Mouse (Mus musculus): ENCODE results near the gene Nrap. TPM values are rescaled to one million over a fixed set of nuclear protein-coding genes. Genes with fewer than 3 reads are reported as not detected.

The Nrap gene
- polyA plus RNA-seq, 1 experiment from 2014 or later = 0.32 TPM

DNA sequence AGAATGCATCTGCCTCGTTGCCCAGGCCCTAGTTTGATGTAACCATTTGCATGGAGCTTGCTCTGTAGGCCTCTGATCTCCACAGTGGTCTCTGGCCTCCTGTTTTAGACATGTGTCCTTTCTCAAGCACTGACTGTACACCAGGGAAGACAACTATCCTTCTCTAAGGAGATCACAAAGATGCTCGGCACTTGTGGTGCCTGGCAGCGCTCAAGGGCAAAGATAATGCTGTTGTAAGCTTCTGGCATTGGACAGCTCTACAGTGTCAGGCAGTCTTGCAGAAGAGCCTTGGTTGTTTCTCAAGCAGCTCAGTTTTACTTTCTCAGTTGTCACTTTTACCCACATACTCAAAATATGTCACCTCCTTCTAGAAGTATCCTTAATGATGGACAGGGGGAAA lies 73.3 kb downstream of the Nrap start:
- no peak for ATAC-seq (ENCODE audit: low read depth)
- no peaks in the 10 kb centered on the region for H3K36me3 ChIP-seq (ENCODE audit: control insufficient read depth, insufficient read depth)
- no peak overlapping the region for H3K4me3 ChIP-seq (ENCODE audit: low read depth, low read length)
- no peak overlapping the region for H3K9ac ChIP-seq (ENCODE audit: low read depth, low read length)
- H3K4me1 ChIP-seq (ENCODE audit: control insufficient read depth, low read depth, low read length) = peaks cover 3% of the 10 kb centered on the region; the same call in 1 of the 2 replicates
- H3K4me2 ChIP-seq (ENCODE audit: low read depth, low read length) = no peak overlapping the region
- no peaks in the 10 kb centered on the region for H3K9me3 ChIP-seq (replicated peaks; ENCODE audit: control insufficient read depth, low read length)
- 54% methylated on average over 3 of the region's 3 CpGs for WGBS (ENCODE audit: insufficient replicate concordance)
- no peak overlapping the region for H3K27ac ChIP-seq (ENCODE audit: low read length)
- no peaks in the 10 kb centered on the region for H3K27me3 ChIP-seq (ENCODE audit: control insufficient read depth, insufficient read depth, low read depth, low read length)

DNA sequence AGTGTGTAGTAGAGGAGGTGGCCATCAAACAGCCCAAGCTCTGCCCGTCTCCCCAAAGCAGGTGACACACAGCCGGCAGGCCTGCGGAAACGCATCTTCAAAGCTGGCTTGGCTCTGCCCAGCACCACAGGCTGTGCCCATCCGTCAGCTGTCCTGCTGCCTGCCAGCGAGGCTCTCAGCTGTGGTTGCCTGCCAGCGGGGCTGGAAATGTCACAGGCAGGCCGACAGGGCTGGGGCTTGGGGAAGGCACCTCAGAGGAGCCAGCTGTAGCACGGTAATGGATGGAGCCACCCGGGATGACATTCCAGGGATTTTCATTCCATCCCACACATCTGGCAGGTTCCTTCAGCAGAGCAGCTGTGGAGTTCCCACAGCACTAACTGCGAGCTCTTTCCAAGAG lies 89.0 kb downstream of the Nrap start:
- Histone ChIP-seq H3K4me3 (ENCODE audit: low read depth, low read length) (no peak overlapping the region), H3K27me3 (ENCODE audit: control insufficient read depth, insufficient read depth, low read depth, low read length) (no peaks in the 10 kb centered on the region), H3K9me3 (replicated peaks; ENCODE audit: control insufficient read depth, low read length) (no peaks in the 10 kb centered on the region), H3K36me3 (ENCODE audit: control insufficient read depth, insufficient read depth) (no peaks in the 10 kb centered on the region), H3K4me2 (ENCODE audit: low read depth, low read length) (no peak overlapping the region), H3K27ac (ENCODE audit: low read length) (no peak overlapping the region), H3K9ac (ENCODE audit: low read depth, low read length) (no peak overlapping the region), H3K4me1 (ENCODE audit: control insufficient read depth, low read depth, low read length) (no peaks in the 10 kb centered on the region)
- 68% methylated on average over 11 of the region's 11 CpGs for WGBS (ENCODE audit: insufficient replicate concordance)
- no peak for ATAC-seq (ENCODE audit: low read depth)

DNA sequence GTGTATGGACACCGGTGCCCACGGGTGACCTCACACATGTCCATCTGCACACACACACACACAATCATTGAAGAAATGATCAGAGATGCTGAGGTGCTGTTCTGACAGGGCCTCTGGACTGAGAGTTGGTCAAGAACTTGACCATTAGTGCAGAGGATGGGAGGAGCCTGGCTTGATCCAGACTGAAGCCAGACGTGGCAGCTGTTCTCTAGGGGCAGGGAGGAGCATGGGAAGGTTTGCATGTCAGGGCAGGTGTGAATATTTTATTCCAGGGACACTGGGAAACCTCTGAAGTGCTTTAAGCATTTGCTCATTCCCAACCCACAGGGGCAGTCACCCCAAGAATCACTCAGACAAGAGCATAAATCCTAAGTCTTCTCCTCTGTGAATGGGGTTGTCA lies 92.6 kb downstream of the Nrap start:
- Histone ChIP-seq H3K27me3 (ENCODE audit: control insufficient read depth, insufficient read depth, low read depth, low read length) (no peaks in the 10 kb centered on the region), H3K9me3 (replicated peaks; ENCODE audit: control insufficient read depth, low read length) (no peaks in the 10 kb centered on the region), H3K27ac (ENCODE audit: low read length) (no peak overlapping the region), H3K4me3 (ENCODE audit: low read depth, low read length) (no peak overlapping the region), H3K4me2 (ENCODE audit: low read depth, low read length) (no peak overlapping the region), H3K36me3 (ENCODE audit: control insufficient read depth, insufficient read depth) (no peaks in the 10 kb centered on the region), H3K4me1 (ENCODE audit: control insufficient read depth, low read depth, low read length) (peaks cover 3% of the 10 kb centered on the region; the same call in 1 of the 2 replicates), H3K9ac (ENCODE audit: low read depth, low read length) (no peak overlapping the region)
- ATAC-seq (ENCODE audit: low read depth) = no peak
- 60% methylated on average over 3 of the region's 3 CpGs for WGBS (ENCODE audit: insufficient replicate concordance)

DNA sequence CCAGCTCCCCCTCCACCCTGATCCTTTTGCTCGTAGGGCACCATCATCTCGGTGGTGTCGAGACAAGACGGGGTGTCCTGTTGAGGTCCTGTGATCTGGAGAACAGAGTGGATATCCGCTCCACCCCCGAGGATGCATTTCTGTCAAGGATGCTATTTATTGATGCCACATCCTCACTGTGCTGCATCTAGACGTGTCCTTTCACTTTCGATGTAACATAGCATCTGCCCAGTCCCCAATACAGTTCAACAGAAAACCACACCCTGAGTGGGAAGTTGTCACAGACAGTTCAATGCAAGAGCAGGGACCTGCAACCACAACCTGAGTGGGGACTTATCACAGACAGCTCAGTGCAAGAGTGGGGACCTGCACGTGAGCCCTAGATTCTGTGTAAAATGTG lies 93.2 kb downstream of the Nrap start:
- Histone ChIP-seq H3K4me1 (ENCODE audit: control insufficient read depth, low read depth, low read length) (peaks cover 3% of the 10 kb centered on the region; the same call in 1 of the 2 replicates), H3K9ac (ENCODE audit: low read depth, low read length) (no peak overlapping the region), H3K4me2 (ENCODE audit: low read depth, low read length) (no peak overlapping the region), H3K27me3 (ENCODE audit: control insufficient read depth, insufficient read depth, low read depth, low read length) (no peaks in the 10 kb centered on the region), H3K4me3 (ENCODE audit: low read depth, low read length) (no peak overlapping the region), H3K27ac (ENCODE audit: low read length) (no peak overlapping the region), H3K9me3 (replicated peaks; ENCODE audit: control insufficient read depth, low read length) (no peaks in the 10 kb centered on the region), H3K36me3 (ENCODE audit: control insufficient read depth, insufficient read depth) (no peaks in the 10 kb centered on the region)
- no peak for ATAC-seq (ENCODE audit: low read depth)
- WGBS (ENCODE audit: insufficient replicate concordance) = 59% methylated on average over 9 of the region's 9 CpGs

DNA sequence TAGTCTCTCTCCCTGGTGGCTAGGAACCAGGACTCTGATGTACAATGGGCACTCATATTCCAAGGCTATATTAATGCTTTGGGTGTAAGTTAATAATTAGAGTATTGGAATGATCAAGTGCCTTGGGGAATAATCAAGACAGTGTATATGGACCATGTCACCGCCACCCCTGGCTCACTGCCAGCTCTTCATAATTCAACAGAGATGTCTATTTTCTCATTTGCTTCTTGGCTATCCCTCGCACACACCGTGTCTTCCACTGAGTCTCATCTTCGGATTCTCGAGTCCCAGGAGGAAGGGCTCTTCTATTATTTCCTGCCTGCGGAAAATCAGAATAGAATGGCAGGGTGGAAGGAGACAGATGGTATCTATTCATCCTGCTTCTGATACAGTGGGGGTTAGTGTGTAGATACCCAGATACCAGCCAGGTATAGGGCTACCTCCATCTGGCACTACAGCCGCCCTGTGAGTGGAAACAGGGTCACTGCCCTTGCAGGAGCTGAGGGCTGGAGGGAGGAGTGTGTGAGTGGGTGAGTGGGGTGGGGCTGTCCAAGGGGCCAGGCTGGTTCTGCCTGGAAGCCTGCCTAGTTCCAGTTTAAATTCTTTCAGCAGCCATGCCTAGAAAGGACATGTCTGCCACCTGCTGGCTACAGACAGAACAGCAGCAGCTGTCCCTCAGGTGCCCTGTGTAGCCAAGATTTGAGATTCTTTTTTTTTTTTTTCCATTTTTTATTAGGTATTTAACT lies 95.0 kb downstream of the Nrap start:
- Histone ChIP-seq H3K9me3 (replicated peaks; ENCODE audit: control insufficient read depth, low read length) (no peaks in the 10 kb centered on the region), H3K27ac (ENCODE audit: low read length) (no peak overlapping the region), H3K9ac (ENCODE audit: low read depth, low read length) (no peak overlapping the region), H3K4me2 (ENCODE audit: low read depth, low read length) (no peak overlapping the region), H3K4me3 (ENCODE audit: low read depth, low read length) (no peak overlapping the region), H3K36me3 (ENCODE audit: control insufficient read depth, insufficient read depth) (no peaks in the 10 kb centered on the region), H3K4me1 (ENCODE audit: control insufficient read depth, low read depth, low read length) (peaks cover 3% of the 10 kb centered on the region; the same call in 1 of the 2 replicates), H3K27me3 (ENCODE audit: control insufficient read depth, insufficient read depth, low read depth, low read length) (no peaks in the 10 kb centered on the region)
- WGBS (ENCODE audit: insufficient replicate concordance) = 52% methylated on average over 7 of the region's 7 CpGs
- peak; percentile 71 for ATAC-seq (ENCODE audit: low read depth)

DNA sequence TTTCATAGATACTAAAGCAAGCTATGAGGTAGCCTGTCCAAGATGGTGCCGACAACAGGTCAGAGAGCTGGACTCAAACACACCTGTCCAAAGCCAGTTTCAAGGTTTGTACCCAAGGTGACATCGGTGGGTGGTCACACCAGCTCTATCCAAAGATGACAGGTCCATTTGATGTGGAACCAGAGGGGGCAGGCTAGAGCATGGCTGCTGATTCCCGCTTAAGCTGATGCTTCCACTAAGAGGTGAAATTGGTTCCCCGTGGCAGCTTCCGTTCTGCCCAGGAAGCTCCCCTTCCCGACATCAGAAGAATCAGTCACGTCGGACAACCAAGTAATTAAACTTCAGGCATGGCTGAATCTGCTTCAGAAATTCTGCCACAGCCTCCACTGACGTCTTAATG lies 97.5 kb downstream of the Nrap start:
- ATAC-seq (ENCODE audit: low read depth) = no peak
- Histone ChIP-seq H3K9ac (ENCODE audit: low read depth, low read length) (no peak overlapping the region), H3K9me3 (replicated peaks; ENCODE audit: control insufficient read depth, low read length) (no peaks in the 10 kb centered on the region), H3K4me3 (ENCODE audit: low read depth, low read length) (no peak overlapping the region), H3K36me3 (ENCODE audit: control insufficient read depth, insufficient read depth) (no peaks in the 10 kb centered on the region), H3K27ac (ENCODE audit: low read length) (no peak overlapping the region), H3K27me3 (ENCODE audit: control insufficient read depth, insufficient read depth, low read depth, low read length) (no peaks in the 10 kb centered on the region), H3K4me1 (ENCODE audit: control insufficient read depth, low read depth, low read length) (peaks cover 3% of the 10 kb centered on the region; the same call in 1 of the 2 replicates), H3K4me2 (ENCODE audit: low read depth, low read length) (no peak overlapping the region)
- 52% methylated on average over 9 of the region's 9 CpGs for WGBS (ENCODE audit: insufficient replicate concordance)

DNA sequence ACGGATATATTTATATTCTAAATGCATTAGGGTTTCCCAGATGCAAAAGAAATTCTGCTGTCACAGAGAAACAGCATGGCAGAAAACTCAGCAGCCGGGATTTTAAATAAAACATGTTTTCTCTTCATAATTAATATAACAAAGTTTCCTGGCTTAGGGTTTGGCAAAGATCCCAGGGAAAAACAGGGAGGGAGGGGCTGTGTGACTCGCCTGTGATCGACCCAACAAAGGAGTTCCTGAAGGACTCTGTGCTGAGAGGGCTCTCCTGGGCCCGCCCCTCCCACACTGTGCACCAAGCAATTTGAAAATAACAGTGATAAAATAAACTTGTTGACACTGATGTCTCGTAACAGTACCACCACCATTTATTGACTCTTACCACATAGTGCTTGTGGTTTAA lies 97.9 kb downstream of the Nrap start:
- WGBS (ENCODE audit: insufficient replicate concordance) = 33% methylated on average over 6 of the region's 6 CpGs
- Histone ChIP-seq H3K4me3 (ENCODE audit: low read depth, low read length) (no peak overlapping the region), H3K4me1 (ENCODE audit: control insufficient read depth, low read depth, low read length) (peaks cover 3% of the 10 kb centered on the region; the same call in 1 of the 2 replicates), H3K9me3 (replicated peaks; ENCODE audit: control insufficient read depth, low read length) (no peaks in the 10 kb centered on the region), H3K36me3 (ENCODE audit: control insufficient read depth, insufficient read depth) (no peaks in the 10 kb centered on the region), H3K27ac (ENCODE audit: low read length) (no peak overlapping the region), H3K9ac (ENCODE audit: low read depth, low read length) (no peak overlapping the region), H3K27me3 (ENCODE audit: control insufficient read depth, insufficient read depth, low read depth, low read length) (no peaks in the 10 kb centered on the region), H3K4me2 (ENCODE audit: low read depth, low read length) (no peak overlapping the region)
- no peak for ATAC-seq (ENCODE audit: low read depth)

DNA sequence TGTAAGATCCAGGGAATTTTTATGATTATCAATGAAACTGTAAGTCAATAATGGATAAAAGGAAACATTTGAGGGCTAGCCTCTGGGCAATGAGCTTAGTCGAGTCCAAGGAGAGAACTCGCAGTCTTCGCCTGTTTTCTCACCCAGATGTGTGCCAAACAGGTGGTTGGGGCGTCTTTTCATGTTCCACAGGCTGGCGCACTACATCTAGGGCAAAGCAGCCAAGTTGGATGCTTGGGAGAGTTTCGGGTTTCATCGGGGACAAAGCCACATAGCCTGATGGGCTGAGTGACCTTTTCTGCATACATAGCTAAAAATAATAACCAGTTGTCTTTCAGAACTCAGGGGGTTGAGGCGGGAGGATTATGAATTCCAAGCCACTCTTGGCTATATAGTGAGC lies 100.2 kb downstream of the Nrap start:
- WGBS (ENCODE audit: insufficient replicate concordance) = 66% methylated on average over 8 of the region's 8 CpGs
- Histone ChIP-seq H3K4me1 (ENCODE audit: control insufficient read depth, low read depth, low read length) (no peaks in the 10 kb centered on the region; the same call in 1 of the 2 replicates), H3K9me3 (replicated peaks; ENCODE audit: control insufficient read depth, low read length) (no peaks in the 10 kb centered on the region), H3K27ac (ENCODE audit: low read length) (no peak overlapping the region), H3K9ac (ENCODE audit: low read depth, low read length) (no peak overlapping the region), H3K36me3 (ENCODE audit: control insufficient read depth, insufficient read depth) (no peaks in the 10 kb centered on the region), H3K4me2 (ENCODE audit: low read depth, low read length) (peak overlapping the region; percentile 49), H3K4me3 (ENCODE audit: low read depth, low read length) (peak overlapping the region; percentile 24), H3K27me3 (ENCODE audit: control insufficient read depth, insufficient read depth, low read depth, low read length) (no peaks in the 10 kb centered on the region)
- ATAC-seq (ENCODE audit: low read depth) = no peak

DNA sequence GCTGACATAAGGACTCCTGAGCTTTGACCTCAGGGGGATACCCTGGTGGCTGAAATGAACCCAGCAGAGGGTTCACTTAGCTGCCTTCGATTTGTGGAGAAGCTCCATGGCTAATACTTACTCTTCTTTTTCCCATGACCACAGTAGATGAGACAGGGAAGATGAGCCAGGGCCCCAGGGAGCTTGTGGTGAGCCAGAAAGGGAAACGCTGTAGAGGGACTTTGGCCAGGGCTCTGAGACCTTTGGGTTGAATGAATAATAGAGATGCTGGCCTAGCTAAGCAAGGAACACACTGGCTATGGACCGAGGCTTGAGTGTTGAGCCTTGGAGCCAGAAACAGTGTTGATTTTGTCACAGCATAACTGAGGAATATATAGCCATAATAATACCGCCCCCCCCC lies 101.4 kb downstream of the Nrap start:
- ATAC-seq (ENCODE audit: low read depth) = no peak; the same call in 1 of the 2 replicates
- WGBS (ENCODE audit: insufficient replicate concordance) = 36% methylated on average over 4 of the region's 4 CpGs
- H3K36me3 ChIP-seq (ENCODE audit: control insufficient read depth, insufficient read depth) = no peaks in the 10 kb centered on the region
- H3K4me3 ChIP-seq (ENCODE audit: low read depth, low read length) = peak overlapping the region; percentile 24
- H3K27me3 ChIP-seq (ENCODE audit: control insufficient read depth, insufficient read depth, low read depth, low read length) = no peaks in the 10 kb centered on the region
- H3K9me3 ChIP-seq (replicated peaks; ENCODE audit: control insufficient read depth, low read length) = no peaks in the 10 kb centered on the region
- peak overlapping the region; percentile 49 for H3K4me2 ChIP-seq (ENCODE audit: low read depth, low read length)
- peak overlapping the region; percentile 64 for H3K27ac ChIP-seq (ENCODE audit: low read length)
- H3K4me1 ChIP-seq (ENCODE audit: control insufficient read depth, low read depth, low read length) = no peaks in the 10 kb centered on the region; the same call in 1 of the 2 replicates
- H3K9ac ChIP-seq (ENCODE audit: low read depth, low read length) = peak overlapping the region; percentile 6; the same call in 1 of the 2 replicates
